Mouse (Mus musculus): ENCODE measurements around the gene Dcxr. TPM values are rescaled to one million over a fixed set of nuclear protein-coding genes. Genes with fewer than 3 reads are reported as not detected.
A peak's percentile ranks its signal among the peaks of the same experiment; 100 is the strongest.

Dcxr gene
- polyA plus RNA-seq, 1 experiment: 7.4 TPM

- H3K4me3 ChIP-seq (replicated peaks; ENCODE audit: control insufficient read depth, low read depth, low read length): no peak overlapping the region
- 75% methylated on average over 14 of the region's 14 CpGs for WGBS
- H3K4me1 ChIP-seq (ENCODE audit: control insufficient read depth, insufficient read depth, low read length): no peaks in the 10 kb centered on the region
- no peak overlapping the region for H3K27ac ChIP-seq (ENCODE audit: control insufficient read depth, insufficient read depth, low read depth, low read length, poor library complexity)
- TF ChIP-seq CTCF (IDR thresholded peaks at IDR 0.05; ENCODE audit: control insufficient read depth, insufficient read depth, low read length): no peak
- TF ChIP-seq POLR2A (IDR thresholded peaks at IDR 0.05; ENCODE audit: borderline replicate concordance, control insufficient read depth, low read depth, low read length): no peak
Measured at GRCm38 (mm10) chr11:120761811-120762671, 35.0 kb upstream of the Dcxr start.

- no peak overlapping the region for H3K4me3 ChIP-seq (replicated peaks; ENCODE audit: control insufficient read depth, low read depth, low read length)
- H3K4me1 ChIP-seq (ENCODE audit: control insufficient read depth, insufficient read depth, low read length): no peaks in the 10 kb centered on the region
- TF ChIP-seq POLR2A (IDR thresholded peaks at IDR 0.05; ENCODE audit: borderline replicate concordance, control insufficient read depth, low read depth, low read length): no peak
- TF ChIP-seq CTCF (IDR thresholded peaks at IDR 0.05; ENCODE audit: control insufficient read depth, insufficient read depth, low read length): no peak
- H3K27ac ChIP-seq (ENCODE audit: control insufficient read depth, insufficient read depth, low read depth, low read length, poor library complexity): no peak overlapping the region
- 82% methylated on average over 9 of the region's 9 CpGs for WGBS
Measured at GRCm38 (mm10) chr11:120760236-120760635, 33.2 kb upstream of the Dcxr start.

- no peaks in the 10 kb centered on the region for H3K4me1 ChIP-seq (ENCODE audit: control insufficient read depth, insufficient read depth, low read length)
- TF ChIP-seq CTCF (IDR thresholded peaks at IDR 0.05; ENCODE audit: control insufficient read depth, insufficient read depth, low read length) (no peak), POLR2A (IDR thresholded peaks at IDR 0.05; ENCODE audit: borderline replicate concordance, control insufficient read depth, low read depth, low read length) (no peak)
- no peak overlapping the region for H3K4me3 ChIP-seq (replicated peaks; ENCODE audit: control insufficient read depth, low read depth, low read length)
- WGBS: 79% methylated on average over 4 of the region's 4 CpGs
- no peak overlapping the region for H3K27ac ChIP-seq (ENCODE audit: control insufficient read depth, insufficient read depth, low read depth, low read length, poor library complexity)
Measured at GRCm38 (mm10) chr11:120751606-120752005, 24.5 kb upstream of the Dcxr start.

GRCm38 (mm10) chr11:120749430-120749829 is 22.3 kb upstream of the Dcxr start:
- peak; percentile 81 for TF ChIP-seq CTCF (IDR thresholded peaks at IDR 0.05; ENCODE audit: control insufficient read depth, insufficient read depth, low read length)
- TF ChIP-seq POLR2A (IDR thresholded peaks at IDR 0.05; ENCODE audit: borderline replicate concordance, control insufficient read depth, low read depth, low read length): no peak
- H3K4me1 ChIP-seq (ENCODE audit: control insufficient read depth, insufficient read depth, low read length): no peaks in the 10 kb centered on the region
- WGBS: 57% methylated on average over 8 of the region's 8 CpGs
- H3K27ac ChIP-seq (ENCODE audit: control insufficient read depth, insufficient read depth, low read depth, low read length, poor library complexity): no peak overlapping the region
- no peak overlapping the region for H3K4me3 ChIP-seq (replicated peaks; ENCODE audit: control insufficient read depth, low read depth, low read length)

GRCm38 (mm10) chr11:120747974-120748373 is 20.9 kb upstream of the Dcxr start:
- Histone ChIP-seq H3K4me3 (replicated peaks; ENCODE audit: control insufficient read depth, low read depth, low read length) (no peak overlapping the region), H3K27ac (ENCODE audit: control insufficient read depth, insufficient read depth, low read depth, low read length, poor library complexity) (no peak overlapping the region), H3K4me1 (ENCODE audit: control insufficient read depth, insufficient read depth, low read length) (no peaks in the 10 kb centered on the region)
- TF ChIP-seq CTCF (IDR thresholded peaks at IDR 0.05; ENCODE audit: control insufficient read depth, insufficient read depth, low read length) (no peak), POLR2A (IDR thresholded peaks at IDR 0.05; ENCODE audit: borderline replicate concordance, control insufficient read depth, low read depth, low read length) (no peak)
- WGBS: 16% methylated on average over 4 of the region's 4 CpGs

- TF ChIP-seq CTCF (IDR thresholded peaks at IDR 0.05; ENCODE audit: control insufficient read depth, insufficient read depth, low read length) (no peak), POLR2A (IDR thresholded peaks at IDR 0.05; ENCODE audit: borderline replicate concordance, control insufficient read depth, low read depth, low read length) (no peak)
- H3K4me3 ChIP-seq (replicated peaks; ENCODE audit: control insufficient read depth, low read depth, low read length): no peak overlapping the region
- 74% methylated on average over 7 of the region's 7 CpGs for WGBS
- no peak overlapping the region for H3K27ac ChIP-seq (ENCODE audit: control insufficient read depth, insufficient read depth, low read depth, low read length, poor library complexity)
- H3K4me1 ChIP-seq (ENCODE audit: control insufficient read depth, insufficient read depth, low read length): no peaks in the 10 kb centered on the region
Measured at GRCm38 (mm10) chr11:120744121-120744701, 17.1 kb upstream of the Dcxr start.

- H3K4me1 ChIP-seq (ENCODE audit: control insufficient read depth, insufficient read depth, low read length): no peaks in the 10 kb centered on the region
- no peak overlapping the region for H3K27ac ChIP-seq (ENCODE audit: control insufficient read depth, insufficient read depth, low read depth, low read length, poor library complexity)
- no peak overlapping the region for H3K4me3 ChIP-seq (replicated peaks; ENCODE audit: control insufficient read depth, low read depth, low read length)
- WGBS: 78% methylated on average over 5 of the region's 5 CpGs
- TF ChIP-seq CTCF (IDR thresholded peaks at IDR 0.05; ENCODE audit: control insufficient read depth, insufficient read depth, low read length) (no peak), POLR2A (IDR thresholded peaks at IDR 0.05; ENCODE audit: borderline replicate concordance, control insufficient read depth, low read depth, low read length) (no peak)
Measured at GRCm38 (mm10) chr11:120740981-120741380, 13.9 kb upstream of the Dcxr start.

GRCm38 (mm10) chr11:120736424-120736823 is 9.3 kb upstream of the Dcxr start:
- TF ChIP-seq CTCF (IDR thresholded peaks at IDR 0.05; ENCODE audit: control insufficient read depth, insufficient read depth, low read length) (no peak), POLR2A (IDR thresholded peaks at IDR 0.05; ENCODE audit: borderline replicate concordance, control insufficient read depth, low read depth, low read length) (no peak)
- Histone ChIP-seq H3K4me3 (replicated peaks; ENCODE audit: control insufficient read depth, low read depth, low read length) (no peak overlapping the region), H3K4me1 (ENCODE audit: control insufficient read depth, insufficient read depth, low read length) (peaks cover under 1% of the 10 kb centered on the region; the same call in 1 of the 2 replicates), H3K27ac (ENCODE audit: control insufficient read depth, insufficient read depth, low read depth, low read length, poor library complexity) (no peak overlapping the region)
- 80% methylated on average over 6 of the region's 6 CpGs for WGBS

Data from bone marrow, adult 2 months (tissue).